Mouse (Mus musculus) T-helper 1 cell (primary cell): ENCODE data around the gene Prkcd.

Source experiments
- in situ Hi-C: fragments of 300-600 bp; cut with MboI, MseI; formaldehyde crosslinking; loops from one replicate; pipeline ENCODE4 v1.15.1; 2025; ENCODE audit warnings: high pct_unique_total_duplicates

The Prkcd gene

GRCm38 (mm10) chr14:30635219-30635910 is 9.4 kb upstream of the Prkcd start:
- in situ Hi-C loops: no loop called here

- in situ Hi-C loops: no loop called here
These were observed 8.4 kb upstream of the Prkcd start for GRCm38 (mm10) chr14:30634418-30634817.

- in situ Hi-C loops: no loop called here
These were observed 7.7 kb upstream of the Prkcd start for GRCm38 (mm10) chr14:30633708-30634107.

- in situ Hi-C loops: no loop called here
These were observed 5.8 kb upstream of the Prkcd start for GRCm38 (mm10) chr14:30631834-30632233.

- in situ Hi-C loops: no loop called here
These were observed 5.0 kb upstream of the Prkcd start for GRCm38 (mm10) chr14:30630811-30631576.

GRCm38 (mm10) chr14:30629839-30630238 is 3.8 kb upstream of the Prkcd start:
- in situ Hi-C loops: loop anchor here (5.0 kb wide), 1 partner anchor 87 kb away; no protein-coding TSS in a partner anchor

- in situ Hi-C loops: loop anchor here (5.0 kb wide), 1 partner anchor 89 kb away; no protein-coding TSS in a partner anchor
These were observed 2.2 kb upstream of the Prkcd start for GRCm38 (mm10) chr14:30628235-30628634.

- in situ Hi-C loops: loop anchor here (5.0 kb wide), 1 partner anchor 90 kb away; no protein-coding TSS in a partner anchor
These were observed 1.0 kb upstream of the Prkcd start for GRCm38 (mm10) chr14:30626756-30627742.

GRCm38 (mm10) chr14:30625131-30625807 is 741 bp downstream of the Prkcd start:
- in situ Hi-C loops: loop anchor here (5.0 kb wide), 1 partner anchor 92 kb away; no protein-coding TSS in a partner anchor

- in situ Hi-C loops: no loop called here
These were observed 1.7 kb downstream of the Prkcd start for GRCm38 (mm10) chr14:30624277-30624721.

GRCm38 (mm10) chr14:30622556-30622955 is 3.5 kb downstream of the Prkcd start:
- in situ Hi-C loops: no loop called here

GRCm38 (mm10) chr14:30622130-30622529 is 3.9 kb downstream of the Prkcd start:
- in situ Hi-C loops: no loop called here

- in situ Hi-C loops: no loop called here
These were observed 5.9 kb downstream of the Prkcd start for GRCm38 (mm10) chr14:30619982-30620578.

- in situ Hi-C loops: no loop called here
These were observed 7.2 kb downstream of the Prkcd start for GRCm38 (mm10) chr14:30618746-30619275.

- in situ Hi-C loops: no loop called here
These were observed 9.3 kb downstream of the Prkcd start for GRCm38 (mm10) chr14:30616751-30617150.

GRCm38 (mm10) chr14:30612962-30613715 is 12.9 kb downstream of the Prkcd start:
- in situ Hi-C loops: no loop called here

- in situ Hi-C loops: no loop called here
These were observed 13.5 kb downstream of the Prkcd start for GRCm38 (mm10) chr14:30612523-30612922.

GRCm38 (mm10) chr14:30610940-30611339 is 15.1 kb downstream of the Prkcd start:
- in situ Hi-C loops: no loop called here

GRCm38 (mm10) chr14:30610304-30610703 is 15.7 kb downstream of the Prkcd start:
- in situ Hi-C loops: no loop called here
